Mouse (Mus musculus): Measurements from ENCODE around the gene Oasl2.

DNA sequence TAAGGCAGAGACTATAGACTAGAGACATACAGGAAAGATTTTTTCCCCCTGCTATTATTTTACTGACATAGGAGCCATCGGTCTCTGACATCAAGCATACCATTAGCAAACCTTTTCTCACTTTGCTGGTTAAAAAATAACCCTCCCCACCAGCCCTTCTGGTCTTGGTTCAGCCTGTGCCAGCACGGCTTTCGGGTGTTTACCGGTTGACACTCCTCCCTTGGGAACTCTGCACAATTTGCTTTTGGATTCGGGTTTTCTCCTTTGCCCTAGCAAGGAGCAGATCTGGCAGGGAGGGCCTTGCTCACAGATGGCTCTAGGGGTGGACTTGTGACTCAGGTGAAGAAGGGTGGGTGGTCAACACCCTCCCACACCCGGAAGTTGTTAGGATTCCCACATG is 35.0 kb upstream of the Oasl2 start:
- TF ChIP-seq CTCF (IDR thresholded peaks at IDR 0.05; ENCODE audit: borderline replicate concordance, extremely low read depth, insufficient read depth, insufficient read length) (no peak), POLR2A (IDR thresholded peaks at IDR 0.05; ENCODE audit: borderline replicate concordance, extremely low read depth, insufficient read depth, insufficient read length, poor library complexity, severe bottlenecking) (no peak)

Data from brain, embryonic 14.5 days (tissue).